Mouse (Mus musculus) C3H10T1/2 (cell line): Measurements from ENCODE around the gene Nes. TPM values are rescaled to one million over a fixed set of nuclear protein-coding genes. Genes with fewer than 3 reads are reported as not detected.

ENCODE experiments used
- polyA plus RNA-seq, 2 experiments: library from polyadenylated mRNA; unstranded; fragments of >200 nt; fragmentation: generic; extraction: Trizol; gene quantifications; one replicate each; pipeline ENCODE4 v1.2.1; 2012; ENCODE audit warnings: missing spikeins in 2 of 2

Nes gene
- 1 to 10 TPM; 1.6 to 1.9 TPM for polyA plus RNA-seq

GRCm38 (mm10) chr3:87970939-87971488, at the start of gene Nes:
Gene Nes, plus strand, starts transcription at chr3:87971078.

DNA sequence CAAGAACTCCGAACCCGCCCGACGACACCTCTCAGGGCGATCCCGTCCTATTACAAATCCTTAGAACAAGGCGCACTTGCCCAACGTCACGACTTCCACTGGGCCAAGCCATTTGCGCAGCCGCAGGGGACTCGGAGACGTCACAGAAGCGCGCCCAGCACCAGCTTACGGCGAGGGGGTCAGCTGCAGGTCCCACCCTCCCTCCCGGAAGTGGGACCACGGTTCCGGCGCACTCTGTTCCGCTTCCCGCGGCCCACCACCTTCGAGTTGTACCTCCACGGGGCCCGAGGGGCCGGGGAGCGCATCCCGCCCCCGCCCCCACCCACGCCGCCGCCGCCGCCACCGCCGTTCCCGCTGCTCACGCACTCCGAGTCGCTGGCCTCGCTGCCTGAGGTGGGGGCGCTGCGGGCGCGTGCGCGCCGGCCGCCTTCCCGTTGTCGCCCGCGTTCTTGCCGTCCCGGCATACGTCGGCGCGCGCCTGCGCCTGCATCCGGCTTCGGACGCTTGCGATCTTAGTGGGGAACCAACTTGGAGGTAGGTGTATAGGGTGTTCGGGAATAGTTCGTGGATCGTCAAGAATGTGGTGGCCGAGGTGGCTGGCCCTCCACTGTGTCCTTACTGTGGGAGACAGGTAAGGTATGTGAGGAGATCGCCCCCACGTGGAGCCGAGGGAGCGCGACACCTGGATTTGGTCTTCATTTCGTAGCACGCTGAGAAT, 40.6 kb upstream of the Nes start, which contains the start of the genes Isg20l2 and Rrnad1:
Gene Isg20l2 (plus strand): TSS at position 237 of the 718 bp plus-strand sequence.
Gene Rrnad1 (minus strand): TSS at position 640 of the 718 bp plus-strand sequence.

DNA sequence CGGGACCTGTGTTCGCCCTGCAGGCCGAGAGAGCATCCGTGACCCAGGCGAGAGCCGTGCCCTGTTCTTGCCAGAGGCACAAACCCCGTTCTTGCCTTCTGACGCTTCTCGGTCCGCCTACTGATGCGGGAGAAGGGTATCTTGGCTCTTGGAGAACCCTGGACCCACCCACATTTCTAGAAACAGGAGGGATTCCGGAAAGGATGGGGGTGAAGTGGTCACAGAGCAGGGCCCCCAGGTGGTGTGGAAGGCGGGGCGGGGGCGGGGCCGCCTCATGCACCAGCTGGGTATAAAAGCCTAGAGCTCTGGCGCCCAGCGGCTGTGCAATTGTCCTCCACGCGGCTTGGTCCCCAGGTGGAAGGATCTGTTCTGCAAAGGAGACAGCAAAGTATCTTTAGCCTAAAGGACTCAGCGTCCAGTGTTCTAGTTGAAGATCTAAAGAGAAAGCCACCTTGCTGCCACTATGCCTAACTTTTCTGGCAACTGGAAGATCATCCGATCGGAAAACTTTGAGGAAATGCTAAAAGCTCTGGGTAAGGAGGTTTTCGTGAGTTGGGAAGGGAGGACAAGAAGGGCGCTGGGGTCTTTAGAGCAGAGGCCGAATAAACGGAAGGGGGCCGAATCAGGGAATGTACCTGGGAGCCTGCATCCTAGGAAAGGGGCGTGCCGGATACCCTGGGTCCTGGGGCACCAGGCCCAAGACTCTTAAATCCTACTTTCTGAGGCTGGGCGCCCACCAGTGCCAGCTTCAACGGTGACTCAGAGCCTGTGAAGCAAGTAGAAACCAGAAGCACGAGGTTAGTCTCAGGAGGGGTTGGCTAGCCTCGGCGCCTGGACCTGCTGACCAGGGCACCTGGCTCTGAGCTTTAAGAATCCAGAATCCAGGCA, 22.3 kb upstream of the Nes start, which contains the start of gene Crabp2:
Gene Crabp2 (plus strand): TSS at position 289 of the 888 bp plus-strand sequence.

DNA sequence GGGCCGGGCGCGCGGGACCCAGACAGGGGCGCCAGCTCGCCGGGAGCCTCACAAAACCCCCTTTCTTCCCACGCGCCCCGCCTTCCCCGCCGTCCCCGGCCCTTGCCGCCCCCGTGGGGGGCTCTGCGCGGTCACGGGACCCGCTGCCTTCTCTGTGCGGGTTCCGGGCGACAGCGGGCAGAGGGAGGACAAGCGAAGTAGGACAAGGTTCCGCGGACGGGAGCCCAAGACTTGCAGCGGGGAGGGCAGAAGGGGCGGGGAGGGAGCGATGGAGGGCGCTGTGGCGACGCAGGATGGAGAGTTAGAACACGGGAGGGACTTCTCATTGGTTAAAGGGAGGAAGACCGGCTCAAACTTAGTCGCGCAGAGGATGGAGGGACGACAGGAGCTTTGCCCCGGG, 29.3 kb downstream of the Nes start, which contains the start of gene Bcan:
Gene Bcan (minus strand): TSS at position 50 of the 400 bp plus-strand sequence.

DNA sequence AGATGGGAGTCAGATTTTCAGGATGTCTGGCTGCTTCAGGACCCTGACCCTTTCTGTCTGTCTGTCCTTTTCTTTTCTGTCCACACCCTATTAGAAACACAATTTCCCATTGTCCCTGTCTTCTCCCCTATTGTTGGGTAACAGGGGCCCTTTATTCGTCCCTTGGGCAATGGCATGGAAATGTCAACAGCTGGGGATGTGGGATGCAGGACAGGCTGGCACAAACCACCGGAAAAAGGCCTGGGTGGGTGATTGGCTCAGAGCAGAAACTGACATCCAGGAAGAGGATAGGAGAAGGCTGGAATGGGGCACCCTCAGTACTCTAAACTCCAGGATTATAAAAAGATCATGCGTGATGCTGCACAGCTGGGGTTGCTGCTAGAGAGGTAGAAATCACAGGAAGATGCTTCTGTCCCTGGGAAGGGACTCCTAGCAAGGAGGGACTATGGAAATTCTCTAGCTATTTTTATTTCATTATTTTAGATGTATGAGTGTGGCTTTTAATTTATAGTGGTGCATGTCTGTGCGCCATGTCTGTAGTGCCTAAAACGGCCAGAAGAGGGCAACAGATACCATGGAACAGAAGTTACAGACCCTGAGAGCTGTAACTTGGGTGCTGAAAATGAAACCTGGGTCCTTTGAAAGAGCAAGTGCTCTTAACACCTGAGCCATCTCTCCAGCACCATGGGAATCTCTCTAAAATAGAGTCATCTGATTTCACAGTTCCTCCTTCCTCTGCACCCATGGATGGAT, 56.7 kb downstream of the Nes start, which contains the start of gene Hapln2:
Gene Hapln2 (minus strand): TSS at position 150 of the 753 bp plus-strand sequence.

Other genes with a start within 250 kb of the Nes start
- gene Lrrc71, start 222.5 kb upstream of the Nes start, polyA plus RNA-seq, result under 1 TPM; 0.28 to 0.38 TPM
- gene Ntrk1, start 175.9 kb upstream of the Nes start, polyA plus RNA-seq, result not detected
- gene Insrr, start 174.1 kb upstream of the Nes start, polyA plus RNA-seq, result not detected
- 10 to 100 TPM; 13.4 to 32.4 TPM for gene Pear1, start 146.8 kb upstream of the Nes start, polyA plus RNA-seq
- gene Sh2d2a, start 124.3 kb upstream of the Nes start, polyA plus RNA-seq, result under 1 TPM in 1 of 2 experiments, not detected in 1; 0.01 TPM
- 10 to 100 TPM; 30.7 to 50.3 TPM for gene Prcc, start 85.5 kb upstream of the Nes start, polyA plus RNA-seq
- 100 to 1,000 TPM; 155 to 249 TPM for gene Hdgf, start 64.8 kb upstream of the Nes start, polyA plus RNA-seq
- gene Mrpl24, start 51.6 kb upstream of the Nes start, polyA plus RNA-seq, result 10 to 100 TPM; 55.0 to 92.7 TPM
- 10 to 100 TPM in 1 of 2 experiments, 1 to 10 TPM in 1; 3.8 to 16.4 TPM for gene Isg20l2, start 40.8 kb upstream of the Nes start, polyA plus RNA-seq
- gene Rrnad1, start 40.4 kb upstream of the Nes start, polyA plus RNA-seq, result 1 to 10 TPM; 1.3 to 9.6 TPM
- gene Crabp2, start 22.4 kb upstream of the Nes start, polyA plus RNA-seq, result 1 to 10 TPM; 1.8 to 6.7 TPM
- gene Bcan, start 29.2 kb downstream of the Nes start, polyA plus RNA-seq, result not detected
- gene Hapln2, start 56.5 kb downstream of the Nes start, polyA plus RNA-seq, result not detected
- 1 to 10 TPM; 8.1 to 8.2 TPM for gene Gpatch4, start 72.0 kb downstream of the Nes start, polyA plus RNA-seq
- 100 to 1,000 TPM; 274 to 276 TPM for gene Naxe, start 87.4 kb downstream of the Nes start, polyA plus RNA-seq
- under 1 TPM in 1 of 2 experiments, not detected in 1; 0.05 TPM for gene Ttc24, start 107.2 kb downstream of the Nes start, polyA plus RNA-seq
- gene Iqgap3, start 110.9 kb downstream of the Nes start, polyA plus RNA-seq, result 10 to 100 TPM; 24.1 to 30.5 TPM
- gene Mef2d, start 171.3 kb downstream of the Nes start, polyA plus RNA-seq, result 10 to 100 TPM in 1 of 2 experiments, 1 to 10 TPM in 1; 7.3 to 18.8 TPM